Mouse (Mus musculus) small intestine, adult 2 months (tissue): ENCODE data around the gene Rnaseh2a.
A peak's percentile ranks its signal among the peaks of the same experiment; 100 is the strongest.

Experiments
- CTCF ChIP-seq: fragments of 200-500 bp; IDR thresholded peaks from 2 replicates; pipeline ENCODE4 v1.5.1; 2012; ENCODE audit warnings: low read depth, mild to moderate bottlenecking, control low read depth, inconsistent platforms, low read length, moderate library complexity, mixed read lengths; ENCODE audit not compliant: insufficient replicate concordance, insufficient read length; ENCODE audit errors: extremely low read depth
- POLR2A ChIP-seq: fragments of 200-500 bp; IDR thresholded peaks from 2 replicates; pipeline ENCODE4 v1.6.1; 2012; ENCODE audit warnings: low read depth, mild to moderate bottlenecking, control low read depth, inconsistent platforms, low read length, moderate library complexity

GRCm38 (mm10) chr8:84908421-84909161, 61.0 kb downstream of the Rnaseh2a start, which contains the start of gene Dnase2a:
- peak; percentile 38; the same call in 1 of the 2 replicates for TF ChIP-seq POLR2A
- TF ChIP-seq CTCF: no peak
